Mouse (Mus musculus): Measurements from ENCODE around the gene Ror1.

Gene Ror1

DNA sequence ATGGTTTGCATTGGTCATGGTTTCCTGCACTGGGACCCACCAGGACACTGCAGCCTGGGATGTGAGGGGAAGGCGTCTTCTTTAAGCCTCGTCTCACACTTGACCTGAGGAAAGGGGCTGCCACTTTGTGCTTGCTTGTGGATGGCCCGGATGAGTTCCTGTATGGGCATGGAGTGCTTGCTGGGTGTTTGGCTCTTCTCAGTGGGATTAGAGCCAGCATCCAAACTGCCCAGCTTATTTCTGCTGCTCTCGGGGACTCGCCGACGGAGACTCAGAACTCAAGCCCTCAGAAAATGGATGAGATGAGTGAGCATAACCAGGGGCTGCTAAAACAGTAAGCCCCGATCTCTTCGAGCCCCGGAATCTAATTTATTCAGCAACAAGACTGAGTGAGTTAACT, 157.1 kb downstream of the Ror1 start:
- DNase-seq (ENCODE audit: low spot score), result no peak

DNA sequence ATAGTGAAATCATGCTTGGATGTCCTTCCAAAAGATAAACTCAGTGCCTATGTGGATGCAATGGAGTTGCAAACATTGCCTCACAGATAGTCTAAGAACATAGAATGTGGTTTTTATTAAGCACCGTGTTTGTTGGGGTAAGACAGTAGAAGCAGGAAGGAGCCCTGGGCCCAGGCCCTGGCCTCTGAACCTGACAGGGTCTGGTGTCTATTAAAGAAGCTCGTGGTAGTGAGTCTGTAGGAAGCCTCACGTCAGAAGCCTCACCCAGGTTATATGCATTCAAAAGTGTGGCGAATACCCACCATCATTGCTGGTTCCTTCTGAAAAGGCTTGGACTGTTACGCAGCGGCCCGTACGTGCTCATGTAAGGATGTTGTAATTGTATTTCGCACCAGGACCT, 157.8 kb downstream of the Ror1 start:
- DNase-seq (ENCODE audit: low spot score), result no peak

DNA sequence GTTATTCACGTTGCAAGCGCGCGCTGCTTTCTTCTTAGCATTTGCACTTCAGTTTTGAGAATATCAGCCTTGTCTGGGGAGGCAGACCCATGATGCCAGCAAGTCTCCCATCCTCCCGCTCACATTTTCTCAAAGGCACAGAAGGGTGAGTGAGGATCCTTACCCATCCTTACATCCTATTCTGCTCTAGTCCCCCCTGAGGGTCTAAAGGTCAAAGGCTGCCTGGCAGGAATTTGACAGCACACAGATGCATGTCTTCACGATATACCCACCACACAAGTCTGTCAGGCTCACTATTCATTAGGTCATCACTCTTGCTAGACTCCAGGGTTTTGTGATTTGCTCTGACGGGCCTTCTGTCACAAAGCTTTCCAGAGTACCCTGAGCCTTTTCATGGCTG, 158.2 kb downstream of the Ror1 start:
- DNase-seq (ENCODE audit: low spot score), result no peak

DNA sequence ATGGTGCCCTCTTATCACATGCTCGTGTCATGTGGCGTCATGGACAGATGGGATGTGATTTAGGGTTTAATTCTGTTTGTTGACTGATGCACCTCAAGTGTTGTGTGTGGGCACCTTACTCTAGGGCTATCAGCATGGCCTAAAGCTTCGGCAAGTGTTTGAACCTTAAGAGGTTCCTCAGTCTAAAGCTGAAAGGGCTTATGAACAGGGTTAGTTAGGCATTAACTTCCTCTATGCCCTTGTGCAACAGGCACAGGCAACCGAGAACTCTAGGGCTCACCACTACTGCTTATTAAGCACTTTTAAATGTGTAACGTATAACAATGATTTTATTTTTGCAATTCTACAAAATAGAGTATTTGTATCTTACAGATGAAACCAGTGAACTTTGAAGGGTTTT, 162.9 kb downstream of the Ror1 start:
- DNase-seq (ENCODE audit: low spot score), result no peak

DNA sequence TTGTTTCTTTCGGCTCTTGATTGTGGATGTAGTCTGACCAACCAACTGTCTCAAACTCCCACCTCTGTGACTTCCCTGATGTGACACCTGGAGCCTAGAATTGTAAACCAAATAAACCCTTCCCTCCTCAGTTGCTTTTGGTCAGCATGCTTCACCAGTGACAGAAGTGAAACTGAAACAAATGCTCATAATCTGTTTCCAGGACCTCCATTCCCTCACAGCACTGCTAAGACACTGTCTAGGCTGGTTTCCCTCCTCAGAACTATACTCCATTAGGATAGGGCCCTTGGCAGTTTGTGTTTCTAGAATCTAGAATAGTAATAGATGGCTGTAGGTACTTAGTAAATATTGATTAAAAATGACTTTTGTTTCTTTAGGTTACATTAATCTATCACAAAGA, 168.3 kb downstream of the Ror1 start:
- DNase-seq (ENCODE audit: low spot score), result no peak

DNA sequence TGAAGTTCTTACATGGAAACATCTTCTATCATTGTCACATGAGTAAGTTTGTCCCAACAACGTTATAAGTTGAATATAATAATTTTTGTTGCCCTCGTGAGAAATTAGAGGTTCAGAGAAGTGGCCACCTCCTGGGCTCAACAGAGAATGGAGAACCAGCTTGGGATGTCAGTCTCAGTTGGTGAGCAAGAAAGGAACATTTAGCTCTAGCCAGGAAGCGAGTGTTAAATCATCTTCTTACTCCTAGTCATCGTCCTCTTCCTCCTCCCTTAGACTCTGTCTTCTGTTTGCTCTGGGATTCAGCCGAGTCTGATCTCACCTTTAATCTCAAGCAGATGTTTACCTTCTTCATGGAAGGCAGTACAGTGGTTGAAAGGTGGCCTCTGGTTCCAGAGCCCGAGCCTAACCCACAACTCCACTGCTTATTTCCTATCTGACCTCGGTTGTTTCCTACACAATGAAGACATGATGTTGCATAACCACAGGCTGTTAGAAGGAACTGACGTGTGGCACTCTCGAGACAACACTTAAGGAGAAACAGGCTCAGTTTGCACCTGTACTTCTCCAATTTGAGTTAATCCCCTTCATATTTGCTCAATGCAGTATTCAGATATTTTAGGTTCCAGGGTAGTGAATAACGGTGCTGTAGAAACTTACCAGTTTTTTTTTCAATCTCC, 175.6 kb downstream of the Ror1 start:
- DNase-seq (ENCODE audit: low spot score), result no peak

DNA sequence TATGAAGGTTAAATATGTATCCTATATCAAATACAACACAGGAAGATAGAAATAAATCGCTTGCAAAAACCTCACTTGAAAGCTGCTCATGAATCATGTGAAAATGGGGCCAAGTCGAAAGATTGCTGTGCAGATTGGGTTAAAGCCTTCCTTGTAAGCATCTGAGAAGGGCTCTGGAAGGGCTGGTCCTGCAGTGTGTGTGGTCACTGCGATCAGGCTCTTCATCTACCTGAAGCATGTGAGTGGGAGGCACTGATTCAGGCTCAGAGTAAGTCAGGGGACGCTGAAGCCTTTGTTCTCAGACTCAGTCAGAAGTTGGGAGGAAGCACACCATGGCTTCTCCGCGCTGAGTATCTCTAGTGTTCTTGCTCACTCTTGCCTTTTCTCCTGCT, 176.1 kb downstream of the Ror1 start:
- DNase-seq (ENCODE audit: low spot score), result no peak

DNA sequence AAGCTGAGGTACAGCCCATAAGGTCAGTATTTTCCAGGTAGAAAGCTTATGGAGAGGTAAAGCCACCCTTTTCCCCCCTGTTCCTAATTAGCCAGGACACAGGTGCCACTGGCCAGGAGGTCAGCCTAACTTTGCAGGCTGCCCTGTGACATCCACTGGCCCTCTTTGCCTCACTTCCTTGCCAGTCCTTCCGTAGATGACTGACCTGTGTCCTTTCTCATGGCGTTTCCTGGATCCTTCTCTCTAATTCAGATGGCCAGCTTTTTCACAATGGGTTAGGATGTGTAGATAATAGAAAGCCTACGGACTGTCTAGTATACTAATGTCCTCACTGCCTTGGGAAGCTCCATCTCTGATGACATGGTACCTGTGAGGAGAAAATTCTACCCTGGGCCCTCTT, 177.8 kb downstream of the Ror1 start:
- DNase-seq (ENCODE audit: low spot score), result no peak

DNA sequence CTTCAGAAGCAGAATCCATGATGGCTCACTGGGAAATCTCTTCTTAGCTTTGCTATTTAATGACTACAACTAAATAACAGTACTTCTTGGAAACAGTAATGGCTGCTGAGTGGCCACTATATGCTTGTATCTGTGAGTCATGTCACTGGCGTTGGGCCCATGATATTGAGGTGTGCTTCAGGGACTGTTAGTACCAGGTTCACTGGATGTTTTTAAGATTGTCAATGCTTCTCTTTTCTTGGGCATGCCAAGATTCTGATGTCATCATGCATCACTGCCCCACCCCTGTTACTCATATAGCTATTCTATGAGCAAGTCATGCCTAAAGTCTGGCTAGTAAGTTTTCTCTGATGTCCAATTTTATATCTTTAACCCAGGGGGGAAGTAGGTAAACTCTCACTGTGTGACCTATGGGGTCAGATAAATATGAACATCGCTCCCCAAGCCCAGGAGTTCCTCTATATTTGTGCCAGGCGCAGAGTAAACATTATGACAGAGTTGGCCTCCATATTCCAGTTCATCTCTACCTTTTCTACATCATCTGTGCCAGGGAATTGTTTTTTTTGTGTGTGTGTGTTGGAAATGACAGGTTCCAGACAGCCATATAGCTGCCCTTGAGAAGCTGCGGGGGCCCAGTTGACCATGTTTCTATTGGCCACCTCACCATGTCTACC, 178.4 kb downstream of the Ror1 start:
- no peak for DNase-seq (ENCODE audit: low spot score)

DNA sequence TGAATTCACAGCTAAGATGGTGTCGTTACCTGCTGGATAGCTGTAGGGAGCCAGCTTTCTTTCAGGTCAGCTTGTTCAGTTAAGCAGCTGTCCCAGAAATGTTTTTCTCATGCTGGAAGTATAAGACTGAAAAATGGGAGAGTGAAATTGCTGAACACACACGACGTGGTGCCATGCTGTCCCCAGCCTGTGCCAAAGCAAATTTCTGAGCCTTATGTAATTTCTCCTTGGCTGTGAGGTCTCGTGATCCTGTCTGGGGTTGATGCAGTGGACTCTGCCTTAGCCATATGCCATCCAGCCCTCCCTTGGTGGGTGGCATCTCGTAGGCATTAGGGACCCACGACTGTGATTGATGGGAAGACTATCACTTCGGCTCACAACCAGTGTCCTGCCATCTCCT, 180.9 kb downstream of the Ror1 start:
- DNase-seq (ENCODE audit: low spot score), result no peak

DNA sequence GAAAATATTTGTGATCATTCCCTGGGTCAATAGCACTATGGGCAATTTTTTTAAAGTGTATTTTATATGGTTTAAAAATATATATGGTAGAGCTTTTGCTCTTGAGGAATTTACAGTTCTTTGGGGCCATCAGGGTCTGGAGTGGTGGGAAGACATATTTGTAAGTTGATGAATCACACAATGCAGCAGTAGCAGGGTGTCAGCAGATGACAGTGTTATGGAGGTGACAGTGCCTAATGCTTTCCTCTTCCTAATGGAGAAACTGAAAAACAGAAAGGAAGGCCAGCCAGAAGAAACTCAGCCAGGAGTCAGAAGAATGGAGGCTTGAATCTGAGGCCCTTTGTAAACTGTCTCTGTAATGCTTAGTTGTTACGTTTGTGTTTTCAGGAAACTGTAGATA, 181.4 kb downstream of the Ror1 start:
- no peak for DNase-seq (ENCODE audit: low spot score)

DNA sequence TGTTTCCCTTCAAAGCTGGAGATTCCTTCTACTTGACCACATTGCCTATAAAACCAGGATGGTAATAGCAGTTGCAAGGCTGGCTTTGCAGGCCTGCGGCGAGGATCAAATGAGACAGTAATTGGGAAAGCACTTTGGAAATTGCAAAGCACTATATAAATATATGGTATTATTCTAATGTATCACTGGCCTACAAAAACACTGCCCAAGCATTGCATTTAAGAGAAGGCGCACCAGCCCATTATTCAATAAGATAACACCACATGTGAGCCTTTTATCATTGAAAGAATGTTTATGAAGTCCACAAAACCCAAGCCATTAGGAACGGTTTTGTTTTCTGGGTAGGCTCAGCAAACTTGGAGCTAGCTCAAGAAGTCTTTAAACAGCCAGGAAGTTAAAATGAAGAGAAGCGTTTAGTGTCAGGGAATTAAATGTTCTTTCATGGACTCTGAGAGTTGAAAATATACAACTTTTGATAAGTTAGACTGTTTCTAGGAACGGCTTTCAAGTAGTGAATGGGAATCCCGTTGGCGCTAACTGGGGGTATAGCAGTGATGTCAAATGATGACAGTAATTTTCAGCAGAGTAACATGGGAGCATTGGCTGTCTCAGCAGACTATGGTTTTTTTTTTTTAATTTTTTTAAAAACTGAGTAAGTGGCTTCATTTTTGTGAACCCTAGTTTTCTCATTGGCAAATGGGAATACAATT, 187.7 kb downstream of the Ror1 start:
- no peak for DNase-seq (ENCODE audit: low spot score)

DNA sequence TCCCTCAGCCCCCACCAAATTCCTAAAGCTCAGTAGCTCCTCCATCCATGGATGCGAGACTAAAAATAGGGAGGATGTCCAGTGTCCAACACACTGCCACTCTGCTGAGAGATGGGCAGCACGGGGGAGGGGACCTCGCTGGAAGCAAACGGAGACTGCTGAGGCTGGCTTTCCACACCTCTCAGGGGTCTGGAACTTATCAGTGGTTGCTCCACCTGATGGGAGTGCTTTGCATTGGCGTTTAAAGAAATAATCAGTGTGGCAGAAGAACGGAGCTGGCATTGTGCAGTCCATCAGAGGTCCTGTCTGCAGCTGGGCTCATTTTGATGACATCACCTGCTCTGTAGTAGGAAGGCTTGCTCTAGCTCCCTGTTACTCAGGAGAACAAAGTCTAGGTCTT, 188.9 kb downstream of the Ror1 start:
- DNase-seq (ENCODE audit: low spot score), result no peak

DNA sequence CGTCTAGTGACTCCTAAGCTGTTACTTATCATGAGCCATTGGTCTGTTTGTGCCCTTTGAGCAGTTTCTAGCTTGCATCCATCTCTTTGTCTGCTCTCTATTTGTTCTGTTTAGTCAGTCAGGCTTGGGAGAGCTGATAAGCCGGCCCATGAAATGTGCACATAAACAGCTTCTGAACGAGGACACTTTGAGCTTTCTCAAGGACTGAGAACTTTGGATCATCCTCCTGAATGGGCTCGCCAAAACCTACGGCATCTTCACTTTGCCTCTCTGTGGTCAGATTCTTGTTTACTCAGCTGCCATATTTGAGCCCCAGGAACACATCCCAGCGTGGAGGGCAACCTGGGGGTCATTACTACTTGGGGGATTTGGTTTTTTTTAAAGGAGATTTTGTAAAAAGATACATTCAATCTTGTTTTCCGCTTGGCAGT, 190.5 kb downstream of the Ror1 start:
- DNase-seq (ENCODE audit: low spot score), result no peak

DNA sequence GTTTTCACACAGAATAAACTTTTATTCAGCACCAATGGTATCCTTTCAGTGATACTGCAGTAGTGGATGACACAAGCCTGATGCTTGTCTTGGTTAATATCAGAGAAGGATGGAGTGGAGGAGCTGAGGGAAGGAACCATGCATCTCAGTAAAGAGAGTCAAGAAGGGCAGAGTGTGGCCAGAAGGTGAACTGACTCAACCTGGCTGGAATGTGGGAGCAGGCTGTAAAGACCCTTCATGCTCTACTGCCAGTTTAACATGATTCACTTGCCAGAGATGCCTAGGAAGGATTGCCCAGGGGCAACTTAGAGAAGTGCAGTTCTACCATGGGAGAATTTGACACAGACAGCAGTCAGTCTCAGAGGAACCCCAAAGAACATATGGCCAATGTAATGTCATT, 191.2 kb downstream of the Ror1 start:
- no peak for DNase-seq (ENCODE audit: low spot score)

DNA sequence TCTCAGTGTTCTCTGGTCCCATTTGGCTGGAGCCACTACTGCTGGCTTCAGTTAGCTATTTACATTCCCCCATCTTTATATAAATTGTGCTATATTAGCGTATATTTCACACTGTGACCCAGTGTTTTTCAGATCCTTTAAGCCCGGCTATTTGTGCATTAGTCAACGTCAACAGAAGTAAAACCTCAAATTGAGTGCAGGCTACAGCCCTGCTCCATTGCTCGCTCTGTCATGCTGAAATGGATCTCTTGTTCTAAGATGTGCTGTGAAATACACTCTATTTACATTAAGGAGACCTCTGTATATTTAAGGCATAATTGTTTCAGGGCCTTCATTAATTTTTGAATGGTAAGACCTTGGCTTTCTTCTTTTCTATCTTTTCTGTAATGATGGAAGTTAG, 192.2 kb downstream of the Ror1 start:
- no peak for DNase-seq (ENCODE audit: low spot score)

DNA sequence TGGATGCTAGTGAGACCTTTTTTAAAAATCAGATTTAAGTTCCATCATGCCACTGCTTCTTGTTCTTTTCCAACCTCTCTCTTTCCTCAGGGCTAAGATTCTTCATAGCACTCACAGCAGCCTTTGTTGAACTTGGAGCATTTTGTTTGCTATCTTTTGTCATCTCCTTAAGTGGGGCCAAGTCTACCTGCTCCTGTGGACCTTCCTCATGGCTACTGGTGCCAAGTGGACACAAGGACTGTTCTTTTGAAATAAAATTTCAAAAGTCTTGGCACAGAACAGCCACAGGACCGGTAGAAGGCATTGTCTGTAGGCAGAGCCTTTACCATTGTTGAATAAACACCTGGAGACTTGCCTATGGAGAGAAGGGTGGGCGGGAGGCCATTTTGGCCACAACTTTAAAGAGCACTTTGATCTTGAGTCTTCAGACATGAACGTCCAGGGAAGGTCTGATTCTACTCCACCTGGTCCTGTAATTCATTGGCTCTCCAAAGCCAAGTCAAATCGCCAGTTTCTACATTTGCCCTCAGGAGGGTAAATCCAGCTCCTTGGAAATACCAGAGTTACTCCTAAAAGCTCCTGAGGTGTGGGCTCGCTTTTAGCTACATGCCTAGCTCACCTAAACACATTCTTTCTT, 195.5 kb downstream of the Ror1 start:
- DNase-seq (ENCODE audit: low spot score), result no peak

DNA sequence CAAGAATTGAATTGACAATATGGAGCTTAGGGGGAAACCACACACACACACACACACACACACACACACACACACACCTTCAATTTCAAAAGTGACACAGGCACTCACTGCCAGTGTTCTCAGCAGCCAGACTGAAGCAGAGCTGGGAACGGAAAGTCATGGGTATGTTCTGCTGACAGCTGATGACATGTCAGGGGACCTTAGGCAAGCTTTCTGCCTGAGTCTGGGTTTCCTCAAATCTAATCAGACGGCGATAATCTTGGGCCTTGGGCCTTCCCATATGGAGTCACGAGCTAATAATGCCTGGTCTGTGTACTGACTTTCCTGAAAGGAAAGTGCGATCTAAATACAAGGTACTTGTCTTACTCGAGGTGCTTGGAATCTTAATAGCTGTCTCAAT, 202.1 kb downstream of the Ror1 start:
- DNase-seq (ENCODE audit: low spot score), result no peak

DNA sequence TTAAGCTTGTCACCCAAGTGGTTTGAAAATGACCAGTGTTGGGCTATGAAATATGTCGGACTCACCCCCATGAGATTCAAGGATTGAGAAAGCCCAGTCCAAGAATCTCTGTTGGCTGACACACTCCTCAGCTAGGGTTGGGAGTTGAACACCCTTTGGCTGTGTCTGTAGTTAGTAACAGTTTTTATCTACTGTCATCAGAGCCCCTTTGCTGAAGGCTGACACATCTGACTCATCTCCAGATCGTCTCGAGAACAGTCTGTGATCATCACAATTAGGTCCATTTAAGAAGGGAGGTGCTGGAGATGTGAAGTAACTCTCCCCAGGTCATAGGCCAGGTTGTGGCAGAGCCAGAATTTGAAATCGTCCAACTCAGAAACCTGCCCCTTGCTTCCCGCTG, 203.0 kb downstream of the Ror1 start:
- DNase-seq (ENCODE audit: low spot score), result no peak

DNA sequence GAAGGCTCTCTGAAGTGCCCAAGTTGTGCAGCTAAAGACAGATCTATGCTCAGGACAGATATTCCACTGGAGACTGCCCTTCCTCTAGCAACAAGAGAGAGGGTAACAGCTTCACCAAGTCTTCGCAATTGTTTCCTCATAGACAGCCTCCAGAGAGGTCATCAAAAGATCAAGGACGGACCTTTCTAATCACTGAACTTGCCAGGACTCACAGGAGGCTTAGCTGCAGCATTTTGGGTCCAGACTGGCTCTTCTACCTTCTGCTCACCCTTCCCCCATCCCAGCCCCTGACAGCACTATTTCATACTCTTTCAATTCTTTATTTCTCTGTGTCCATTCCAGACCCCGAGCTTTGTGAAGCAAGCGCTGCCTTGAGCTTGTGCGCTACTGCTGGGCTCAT, 204.6 kb downstream of the Ror1 start:
- no peak for DNase-seq (ENCODE audit: low spot score)

DNA sequence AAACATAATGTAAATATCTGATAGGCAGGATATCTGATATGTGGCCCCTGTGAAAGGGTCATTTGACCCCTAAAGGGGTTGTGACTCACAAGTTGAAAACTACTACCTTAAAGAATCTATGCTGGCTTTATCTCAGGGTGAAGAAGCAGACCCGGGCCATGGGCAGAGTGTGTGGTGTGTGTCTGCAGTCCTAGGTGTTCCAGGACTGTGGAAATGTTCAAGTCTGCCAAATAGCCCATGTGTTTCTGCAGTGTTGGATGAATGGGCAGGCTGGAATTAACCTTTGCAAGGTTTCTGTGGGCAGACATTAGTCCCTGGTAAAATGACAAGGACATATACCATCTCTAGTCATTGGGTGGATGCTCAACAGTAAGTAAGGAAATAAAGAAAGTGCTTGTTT, 205.8 kb downstream of the Ror1 start:
- no peak for DNase-seq (ENCODE audit: low spot score)

DNA sequence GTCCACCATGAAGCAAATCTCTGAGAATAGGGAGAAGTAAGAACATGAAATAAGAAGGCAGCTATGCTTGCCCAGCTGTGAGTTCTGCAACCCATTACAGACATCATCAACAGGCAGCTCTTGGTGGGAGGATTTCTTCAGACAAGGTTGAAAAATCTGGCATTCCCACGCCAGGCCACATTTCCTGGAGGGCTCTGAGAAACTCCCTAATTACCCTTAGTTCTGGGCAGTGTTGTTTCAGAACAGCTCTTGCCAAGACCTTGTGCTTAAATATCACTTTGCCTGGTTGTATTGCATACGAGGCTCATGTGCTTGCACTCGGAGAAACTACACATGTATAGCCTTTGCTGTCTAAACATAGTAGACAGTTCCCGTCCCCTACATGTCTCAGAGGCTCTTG, 211.8 kb downstream of the Ror1 start:
- DNase-seq (ENCODE audit: low spot score), result no peak

Measured in spleen, adult 12 weeks (tissue).